Mouse (Mus musculus) yolk sac, embryonic 10.5 days (tissue): ENCODE measurements around the gene Nelfb.

Experiments used
- DNase-seq: peaks from one replicate; pipeline ENCODE4 v3.0.0-alpha.2; 2017; ENCODE audit warnings: low spot score

Gene Nelfb

DNA sequence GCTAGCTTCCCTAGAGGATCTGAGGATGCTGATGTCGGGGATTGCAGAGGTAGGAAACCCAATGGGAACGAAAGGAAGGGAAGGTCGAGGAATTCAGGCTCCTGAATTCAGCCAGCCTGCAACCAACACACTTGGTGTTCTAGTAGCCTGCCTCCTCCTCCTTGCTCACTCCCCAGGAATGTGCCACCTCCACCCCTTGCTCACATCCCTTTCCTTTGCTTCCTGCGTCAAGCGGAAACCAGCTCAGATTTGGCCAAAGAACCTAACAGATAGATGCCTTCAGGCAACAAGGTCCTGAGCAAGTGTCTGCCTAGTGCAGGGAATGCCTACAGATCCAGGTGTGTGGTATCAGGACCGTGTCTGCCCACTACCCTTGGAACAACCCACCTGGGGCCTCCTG is 34.7 kb downstream of the Nelfb start:
- DNase-seq = no peak

DNA sequence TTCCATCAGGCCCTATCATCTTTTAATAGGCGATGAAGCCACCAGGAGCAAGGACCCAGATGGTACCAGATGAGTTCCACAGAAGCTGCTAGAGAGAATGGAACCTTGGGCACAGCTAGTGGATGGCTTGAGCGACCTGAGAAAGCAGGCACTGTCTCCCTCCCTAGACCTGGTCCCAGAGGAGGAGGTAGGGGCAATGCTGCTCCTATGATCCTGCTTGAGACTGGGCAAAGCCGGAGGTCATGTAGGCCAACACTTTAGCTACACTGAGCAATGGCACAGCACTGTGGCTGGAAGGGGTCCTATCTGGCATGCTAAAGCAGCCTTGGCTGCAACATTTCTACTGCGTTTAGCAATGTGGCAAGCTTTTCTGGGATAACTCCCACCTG is 35.6 kb downstream of the Nelfb start:
- no peak for DNase-seq

DNA sequence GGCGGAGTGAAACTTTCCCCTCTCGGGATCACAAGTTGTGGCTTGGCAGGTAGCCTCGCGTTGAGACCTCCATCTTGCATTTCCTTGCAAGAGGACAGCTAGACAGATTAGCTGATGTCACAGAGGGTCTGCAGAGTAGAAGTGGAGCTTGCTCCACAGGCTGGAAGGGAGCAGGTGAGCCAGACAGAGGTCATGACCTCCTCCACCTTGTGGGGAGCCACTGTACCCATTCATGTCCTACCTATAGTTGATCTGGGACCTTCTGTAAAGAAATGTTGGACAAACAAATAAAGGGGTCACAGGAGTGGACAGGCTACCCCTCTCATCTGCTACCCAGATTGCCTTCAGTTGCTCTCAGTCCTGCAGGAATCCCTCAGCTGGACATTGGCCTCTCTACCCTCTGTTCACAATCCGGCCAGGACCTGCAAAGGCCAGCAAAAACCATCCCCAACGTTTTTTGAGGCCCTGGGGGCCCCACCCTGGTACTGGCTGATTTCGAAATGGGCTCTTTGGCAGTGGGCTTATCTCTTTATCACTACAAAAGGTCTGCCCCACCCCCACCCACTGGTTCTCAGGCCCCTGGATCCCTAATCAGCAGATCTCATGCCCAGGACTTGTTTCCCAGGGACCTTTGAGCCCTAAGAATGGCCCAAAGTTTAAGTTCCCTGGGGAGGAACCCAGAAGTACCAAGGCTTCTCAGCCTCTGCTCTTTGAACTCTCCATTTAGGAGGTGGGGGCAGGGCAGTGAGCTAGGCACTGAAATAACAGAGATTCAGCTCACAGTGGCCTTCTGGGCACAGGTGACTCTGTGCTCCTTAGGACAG is 36.2 kb downstream of the Nelfb start:
- peak; percentile 93 for DNase-seq

- DNase-seq = no peak
Measured at GRCm38 (mm10) chr2:25173821-25174220, 37.5 kb downstream of the Nelfb start.

GRCm38 (mm10) chr2:25172629-25173028 is 38.7 kb downstream of the Nelfb start:
- no peak for DNase-seq

- no peak for DNase-seq
Measured at GRCm38 (mm10) chr2:25171769-25172153, 39.5 kb downstream of the Nelfb start.

DNA sequence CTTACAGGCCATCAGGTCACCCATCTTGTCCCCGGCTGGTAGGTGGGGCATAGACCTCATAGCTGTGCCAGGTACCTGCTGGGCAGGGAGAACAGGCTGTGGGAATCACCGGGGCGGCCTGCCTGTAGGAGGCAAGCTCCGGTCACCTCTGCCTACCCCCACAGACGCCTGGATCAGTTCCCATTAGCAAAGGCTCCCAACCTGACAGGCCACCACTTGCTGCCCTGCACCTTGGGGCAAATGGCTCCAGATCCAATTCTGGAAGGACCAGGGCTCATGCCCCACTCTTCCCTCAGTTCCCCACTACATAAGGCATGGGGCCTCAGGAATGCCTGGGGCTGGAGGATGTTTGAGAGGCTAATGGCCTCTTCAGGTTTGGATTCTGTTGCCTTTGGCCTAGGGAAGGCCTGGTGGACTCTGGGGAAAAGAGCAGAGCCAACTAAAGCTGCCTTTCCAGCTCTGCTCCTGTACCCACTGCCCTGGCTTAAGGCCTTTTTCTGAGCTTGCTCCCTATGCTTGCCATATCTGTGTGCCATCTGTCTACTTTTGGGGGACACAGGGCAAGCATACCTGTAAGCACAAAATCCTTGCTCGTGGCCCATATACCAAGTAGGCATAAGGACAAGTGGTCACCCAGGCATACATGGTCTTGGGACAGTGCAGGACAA is 40.1 kb downstream of the Nelfb start:
- no peak for DNase-seq

- no peak for DNase-seq
Measured at GRCm38 (mm10) chr2:25170326-25171100, 40.8 kb downstream of the Nelfb start.

DNA sequence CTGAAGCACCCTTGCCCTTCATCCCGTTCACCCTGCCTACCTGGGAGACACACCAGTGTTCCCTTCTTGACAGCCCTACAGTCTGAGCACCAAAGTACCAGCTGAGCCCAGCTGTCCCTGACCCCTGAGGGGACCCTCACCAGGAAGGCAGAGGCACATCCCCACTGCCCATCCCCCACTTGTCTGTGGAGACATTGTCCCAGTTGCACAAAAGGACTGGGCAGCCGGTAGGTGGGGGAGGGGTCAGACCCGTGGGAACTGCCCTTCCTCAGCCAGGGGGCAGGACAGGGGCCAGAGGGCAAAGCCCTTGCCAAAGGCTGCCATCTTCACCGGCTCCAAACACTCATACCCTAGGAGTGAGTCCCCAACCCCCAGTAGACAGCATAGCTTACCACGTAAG is 41.5 kb downstream of the Nelfb start:
- no peak for DNase-seq

DNA sequence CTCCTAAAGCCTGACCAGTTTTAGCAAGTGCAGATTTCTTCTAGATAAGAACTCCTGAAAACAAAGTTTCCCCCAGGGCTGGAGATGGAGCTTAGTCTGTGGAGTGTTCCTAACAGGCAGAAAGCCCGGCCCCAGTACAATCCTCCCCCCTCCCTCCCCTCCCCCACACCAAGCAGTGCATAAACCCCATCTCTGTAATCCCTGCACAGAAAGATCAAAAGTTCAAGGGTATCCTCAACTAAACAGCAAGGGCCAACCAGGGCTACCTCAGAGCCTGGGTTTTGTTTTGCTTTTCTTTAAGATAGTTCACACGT is 42.7 kb downstream of the Nelfb start:
- no peak for DNase-seq

- DNase-seq = peak; percentile 84
Measured at GRCm38 (mm10) chr2:25167919-25168664, 43.2 kb downstream of the Nelfb start.

DNA sequence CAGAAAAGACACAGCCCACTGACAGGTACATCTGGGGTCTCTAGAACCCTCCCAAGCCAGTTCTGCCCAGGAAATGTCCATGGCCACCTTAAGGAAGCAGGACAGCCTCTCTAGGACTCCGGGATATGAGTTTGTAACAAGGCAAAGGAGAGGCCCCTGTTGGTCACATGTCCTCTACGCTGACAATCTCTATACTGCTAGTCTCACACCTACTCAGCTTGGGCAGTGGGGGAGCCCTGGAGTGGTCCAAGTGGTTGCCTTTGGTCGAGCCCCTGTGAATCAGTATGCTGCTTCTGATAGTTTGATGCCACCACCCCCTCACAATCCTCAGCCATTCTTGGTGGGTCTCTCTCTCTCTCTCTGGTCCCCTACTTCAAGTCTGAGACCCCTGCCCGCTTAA is 43.8 kb downstream of the Nelfb start:
- no peak for DNase-seq

DNA sequence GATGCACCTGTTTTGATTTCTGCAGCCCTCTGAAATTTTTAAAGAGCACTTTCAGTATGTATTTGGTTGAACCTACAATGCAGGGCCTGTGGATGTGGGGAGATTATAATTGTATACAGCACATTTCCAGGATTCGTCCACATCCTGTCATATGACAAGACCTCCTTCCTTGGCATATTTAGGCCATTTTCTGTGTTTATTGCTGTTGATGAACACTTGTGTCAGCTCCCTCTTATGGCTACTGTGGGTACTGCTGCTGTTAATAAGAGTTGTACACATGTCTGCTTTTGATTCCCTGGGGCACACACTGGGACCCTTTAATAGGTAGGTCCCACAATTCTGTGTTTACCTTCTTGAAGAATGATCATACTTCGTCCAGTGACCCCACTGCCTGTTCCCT is 53.6 kb downstream of the Nelfb start:
- no peak for DNase-seq

GRCm38 (mm10) chr2:25156990-25157389 is 54.3 kb downstream of the Nelfb start:
- DNase-seq = no peak

DNA sequence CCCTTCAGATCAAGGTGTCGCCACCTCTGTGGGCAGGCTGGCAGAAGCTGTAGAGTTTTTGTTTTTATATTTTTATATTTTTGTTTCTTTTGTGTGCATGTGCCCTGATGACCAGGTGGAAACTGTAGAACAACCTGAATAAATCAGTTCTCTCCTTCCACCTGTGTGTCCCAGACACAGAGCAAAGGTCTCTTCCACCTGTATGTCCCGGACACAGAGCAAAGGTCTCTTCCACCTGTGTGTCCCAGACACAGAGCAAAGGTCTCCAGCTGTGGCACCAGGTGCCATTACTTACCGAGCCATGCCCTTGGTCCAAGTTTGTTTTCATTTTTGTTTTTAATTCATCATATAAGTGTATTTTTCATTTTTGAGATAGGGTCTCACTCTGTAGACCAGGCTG is 55.1 kb downstream of the Nelfb start:
- DNase-seq = peak; percentile 59

DNA sequence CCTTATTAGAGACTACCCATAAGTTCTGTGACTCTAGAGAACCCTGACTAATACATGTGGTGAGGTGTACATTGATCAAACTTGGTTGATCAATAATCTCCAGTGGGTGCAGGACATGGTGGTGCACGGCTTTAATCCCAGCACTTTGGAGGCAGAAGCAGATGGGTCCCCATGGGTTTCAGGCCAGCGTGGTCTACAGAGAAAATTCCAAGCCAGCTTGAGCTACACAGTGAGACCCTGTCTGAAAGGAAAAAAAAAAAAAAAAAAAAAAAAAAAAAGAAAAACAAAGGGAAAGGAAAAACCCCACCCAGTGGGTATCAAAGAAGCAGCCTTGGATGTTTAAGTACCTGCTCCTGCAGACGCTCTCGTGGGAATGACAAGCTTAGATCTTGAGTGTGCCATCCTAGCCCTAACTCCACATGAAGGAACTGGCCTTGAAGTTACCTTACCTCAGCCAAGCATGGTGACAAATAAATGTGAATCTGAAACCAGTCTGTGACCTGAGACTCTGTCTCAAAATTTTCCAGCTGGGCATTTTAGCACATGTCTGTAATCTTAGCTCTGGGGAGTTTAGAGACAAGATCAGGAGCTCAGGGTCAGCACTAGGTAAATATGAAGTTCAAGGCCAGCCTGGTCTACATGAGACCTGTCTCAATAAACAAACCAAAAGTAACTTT is 59.9 kb downstream of the Nelfb start:
- no peak for DNase-seq
